Mouse (Mus musculus) embryo, embryonic 10.5 days (tissue): ENCODE measurements around the gene Abca5.

Experiments used
- DNase-seq: peaks from one replicate; pipeline ENCODE4 v3.0.0-alpha.2; 2015; ENCODE audit warnings: low spot score

The Abca5 gene

DNA sequence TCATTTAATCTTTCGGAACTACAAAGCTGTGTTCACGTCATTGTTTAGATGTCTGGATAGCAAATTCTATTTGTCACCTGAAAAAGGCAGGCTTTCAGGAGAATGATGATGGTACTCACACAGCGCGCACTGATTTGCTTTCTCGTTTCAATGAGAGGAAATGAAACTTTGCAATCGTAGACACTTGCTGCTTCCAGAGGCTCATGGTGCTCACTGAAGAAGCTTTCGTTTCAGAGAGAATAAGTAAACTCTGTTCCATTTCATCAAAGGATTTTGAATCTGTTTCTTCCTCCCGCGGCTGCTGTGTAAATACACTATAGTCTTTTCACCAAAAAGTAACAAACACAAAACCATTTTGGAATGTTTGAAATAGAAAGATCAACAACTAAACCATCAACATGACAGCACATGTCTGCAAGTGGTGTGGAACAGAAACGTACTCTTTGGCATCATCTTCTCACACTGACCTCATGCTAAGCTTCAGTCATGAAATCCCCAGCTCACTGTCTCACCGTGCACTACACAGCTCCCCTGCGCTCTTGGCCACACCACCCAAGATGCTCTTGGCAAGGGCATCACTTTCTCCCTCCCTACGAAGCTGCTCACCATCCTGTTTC is 39.5 kb downstream of the Abca5 start:
- no peak for DNase-seq

DNA sequence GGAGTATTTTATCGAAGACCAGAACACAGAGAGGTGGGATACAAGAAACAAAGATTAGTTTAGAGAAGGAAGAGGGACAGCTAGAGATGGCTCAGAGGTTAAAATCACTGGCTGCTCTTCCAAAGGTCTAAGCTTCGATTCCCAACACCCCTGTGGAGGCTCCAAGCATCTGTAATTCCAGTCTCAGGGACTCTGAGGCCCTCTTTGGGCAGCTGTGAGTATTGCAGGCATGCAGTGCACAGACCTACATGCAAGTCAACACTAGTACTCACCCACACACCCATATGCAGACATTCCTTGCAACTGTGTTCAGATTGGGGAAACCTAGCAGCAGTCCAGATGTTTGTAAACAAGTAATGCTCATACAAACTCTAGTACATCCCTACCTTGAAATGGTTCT is 46.9 kb downstream of the Abca5 start:
- DNase-seq: no peak

DNA sequence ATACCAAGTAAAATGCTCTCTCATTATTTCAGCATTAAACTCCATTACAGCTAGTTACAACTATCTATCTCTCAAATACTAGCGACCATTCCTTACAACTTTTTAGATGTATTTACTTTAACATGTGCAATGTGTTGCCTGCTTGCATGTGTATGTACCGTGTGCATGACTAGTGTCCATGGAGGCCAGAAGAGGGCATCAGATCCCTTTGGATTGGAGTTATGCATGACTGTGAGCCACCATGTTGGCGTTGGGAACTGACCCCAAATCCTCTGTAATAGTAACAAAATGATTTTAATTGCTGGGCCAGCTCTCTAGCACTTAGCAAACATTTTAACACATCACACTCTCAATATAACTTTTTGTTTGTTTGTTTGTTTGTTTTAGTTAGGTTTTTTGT is 49.1 kb downstream of the Abca5 start:
- DNase-seq: no peak

DNA sequence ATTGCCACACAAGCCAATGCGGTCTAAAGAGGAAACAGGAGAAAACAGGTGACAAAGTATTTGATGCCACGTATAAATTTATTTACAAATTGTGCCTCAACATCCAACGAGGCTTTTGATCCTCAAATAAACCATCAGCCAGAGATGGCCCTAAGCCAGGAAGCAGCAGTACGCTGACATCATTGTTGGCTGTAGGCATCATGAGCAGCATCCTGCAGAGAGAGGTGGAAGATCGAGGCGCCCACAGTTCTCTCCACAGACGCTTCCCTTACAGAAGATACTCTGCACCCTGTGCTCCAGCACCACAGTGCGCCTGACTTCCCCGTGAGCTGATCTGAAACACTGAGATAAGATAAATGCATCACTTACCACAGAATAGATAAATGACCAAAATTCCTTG is 49.8 kb downstream of the Abca5 start:
- DNase-seq: no peak

DNA sequence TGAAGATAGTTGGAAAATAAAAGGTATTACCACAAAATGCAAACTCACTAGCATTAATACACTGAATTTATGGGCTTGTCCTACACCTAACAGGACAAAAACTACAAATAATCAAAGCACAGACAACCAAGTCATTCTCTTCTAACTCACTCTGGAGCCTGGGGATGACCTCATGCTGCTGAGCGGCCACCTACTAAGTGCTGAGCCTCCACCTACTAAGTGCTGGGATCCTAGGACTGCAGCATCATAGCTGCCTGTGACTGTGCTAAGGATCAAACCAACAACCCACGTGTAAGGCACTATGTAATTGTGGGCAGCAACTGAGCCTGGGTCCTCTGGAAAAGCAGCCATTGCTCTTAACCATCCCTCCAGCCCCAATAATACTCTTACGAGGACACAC is 51.2 kb downstream of the Abca5 start:
- no peak for DNase-seq

DNA sequence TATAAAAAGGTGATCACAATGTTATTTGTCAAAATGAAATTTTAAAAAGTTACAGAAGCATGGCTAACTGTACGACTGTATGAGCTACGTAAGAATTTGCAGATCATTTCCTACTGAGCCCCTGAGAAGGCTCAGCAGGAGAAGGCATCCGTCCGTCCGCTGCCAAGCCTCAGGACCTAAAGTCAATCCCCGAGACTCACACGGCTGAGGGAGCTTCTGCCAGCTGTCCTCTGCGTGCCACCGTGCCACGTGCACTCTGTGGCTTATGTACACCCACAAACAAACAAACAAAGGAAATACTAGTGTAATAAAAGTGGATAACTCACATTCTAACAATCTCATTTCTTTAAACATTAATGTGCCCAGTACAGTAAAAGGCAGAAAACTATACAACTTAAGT is 52.7 kb downstream of the Abca5 start:
- no peak for DNase-seq

DNA sequence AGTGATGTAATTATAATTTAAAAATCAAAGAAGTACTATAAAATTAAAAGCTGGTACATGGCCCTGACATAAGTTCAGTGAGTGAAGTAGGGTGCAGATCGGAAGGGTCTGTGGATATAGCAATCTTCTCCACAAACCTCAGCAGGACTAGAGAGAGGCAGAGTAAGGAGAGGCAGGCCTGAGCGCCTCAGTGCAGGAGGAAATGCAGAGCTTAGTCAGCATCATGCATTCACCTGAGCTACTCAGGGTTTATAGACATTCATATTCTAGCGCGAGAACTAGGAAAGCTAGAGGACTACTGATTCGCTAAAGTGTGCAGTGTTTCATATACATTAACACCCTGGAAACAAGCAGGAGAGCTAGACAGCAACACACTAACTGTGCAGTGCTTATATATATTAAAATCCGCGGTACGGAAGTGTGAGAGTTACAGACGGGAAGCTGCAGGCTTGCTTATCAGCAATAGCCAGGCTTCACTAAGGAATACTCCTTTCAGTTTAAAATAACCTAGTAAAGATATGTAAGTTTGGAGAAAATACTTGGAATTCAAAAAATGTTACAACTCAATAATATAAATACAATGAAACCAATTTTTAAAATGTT is 53.2 kb downstream of the Abca5 start:
- DNase-seq: no peak

GRCm38 (mm10) chr11:110274794-110275193 is 62.7 kb downstream of the Abca5 start:
- DNase-seq: no peak

DNA sequence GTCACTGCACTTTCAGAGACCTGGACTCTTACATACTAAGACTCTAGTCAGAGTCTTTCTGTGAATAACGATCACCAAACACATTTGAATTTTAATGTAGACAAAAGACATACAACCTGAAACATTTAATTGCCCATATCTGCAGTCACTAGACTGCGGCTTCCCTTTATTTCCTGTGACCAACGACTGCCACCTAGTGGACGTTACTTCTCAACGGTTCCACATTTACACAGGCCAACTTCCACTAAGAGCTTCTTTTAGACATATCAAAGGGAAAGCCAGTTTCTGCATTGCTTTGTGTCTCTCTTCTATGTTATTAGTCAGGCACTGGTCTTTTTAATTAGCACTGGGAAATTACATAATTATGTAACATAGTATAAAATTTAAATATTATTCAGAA is 65.8 kb downstream of the Abca5 start:
- DNase-seq: peak; percentile 90

DNA sequence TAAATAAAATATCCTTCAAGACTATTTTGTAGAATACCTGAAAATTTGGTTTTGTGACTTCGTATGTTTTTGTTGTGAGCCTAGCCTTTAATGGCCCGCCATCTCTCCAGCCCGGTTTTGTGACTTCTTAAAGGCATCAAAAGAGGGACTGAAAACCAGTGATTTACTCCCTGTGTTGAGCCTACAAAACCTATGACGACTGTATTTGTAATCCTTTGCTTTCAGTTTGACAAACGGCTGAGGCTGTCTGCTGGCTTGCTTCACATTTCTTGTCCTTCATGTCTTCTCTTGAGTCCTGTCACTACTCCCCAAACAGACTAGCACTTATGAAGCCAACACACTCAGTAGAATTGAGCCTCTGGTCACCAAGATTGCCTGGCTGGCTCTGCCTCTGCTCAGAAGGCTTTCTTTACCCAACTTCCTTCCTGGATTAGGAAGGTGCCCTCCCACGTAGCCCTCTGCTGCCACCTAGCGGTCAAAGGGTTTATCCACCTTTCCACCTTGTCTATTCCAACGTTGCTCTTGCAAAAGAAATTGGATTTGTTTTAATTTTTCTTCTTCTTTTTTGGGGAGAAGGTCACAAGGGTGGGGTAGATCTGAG is 69.2 kb downstream of the Abca5 start:
- DNase-seq: peak; percentile 95

GRCm38 (mm10) chr11:110267232-110267631 is 70.3 kb downstream of the Abca5 start:
- DNase-seq: no peak

- DNase-seq: no peak
Measured at GRCm38 (mm10) chr11:110266757-110267156, 70.8 kb downstream of the Abca5 start.

DNA sequence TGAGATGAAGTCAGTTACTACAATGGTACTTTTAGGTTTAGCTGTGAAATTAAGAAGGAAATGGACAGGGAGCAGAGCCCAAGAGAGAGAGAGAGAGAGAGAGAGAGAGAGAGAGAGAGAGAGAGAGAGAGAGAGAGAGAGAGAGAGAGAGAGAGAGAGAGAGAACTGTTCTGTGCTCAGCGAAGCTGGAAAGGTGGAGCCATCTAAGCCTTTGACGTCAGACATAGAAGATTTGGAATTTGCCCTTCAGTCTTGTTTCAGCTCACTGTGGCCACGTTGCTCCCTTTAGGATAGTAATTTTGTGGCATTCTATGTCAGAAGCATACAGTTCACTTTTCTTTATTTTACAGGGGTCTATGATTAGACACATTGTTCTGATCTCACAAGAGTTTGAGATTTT is 75.6 kb downstream of the Abca5 start:
- no peak for DNase-seq

DNA sequence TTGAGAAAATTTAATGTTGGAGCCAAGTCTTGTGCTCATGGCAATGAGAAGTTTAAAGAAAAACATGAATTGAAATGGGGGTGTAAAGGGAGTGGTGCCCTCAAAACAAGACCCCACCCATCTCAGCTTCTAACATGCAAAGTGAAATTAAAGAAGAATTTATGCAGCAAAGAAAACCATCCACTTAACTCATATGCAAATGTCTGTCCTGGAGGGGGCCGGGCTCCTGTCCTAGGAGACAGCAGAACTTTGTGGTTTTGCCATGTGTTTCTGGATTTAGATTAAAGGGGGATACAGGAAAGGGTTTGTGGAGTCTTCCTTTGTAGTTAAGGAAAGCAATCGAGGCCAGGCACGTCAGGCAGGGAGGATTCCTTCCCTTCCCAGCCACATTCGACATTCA is 79.6 kb downstream of the Abca5 start:
- DNase-seq: no peak

DNA sequence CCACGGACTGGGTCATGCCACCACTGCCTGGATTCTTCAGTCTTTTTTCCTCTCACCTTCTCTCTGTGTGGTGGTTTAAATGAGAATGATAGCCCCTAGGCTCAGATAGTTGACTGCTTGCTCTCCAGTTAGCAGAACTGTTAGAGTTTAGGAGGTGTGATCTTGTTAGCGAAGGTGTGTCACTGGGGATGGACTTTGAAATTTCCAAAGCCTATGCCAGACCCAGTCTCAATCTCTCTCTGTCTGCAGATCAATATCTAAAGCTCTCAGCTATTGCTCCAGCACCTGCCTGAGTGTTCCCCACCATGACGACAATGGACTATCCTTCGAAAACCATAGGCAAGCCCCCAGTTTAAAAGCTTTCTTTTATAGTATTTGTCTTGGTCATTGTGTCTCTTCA is 80.5 kb downstream of the Abca5 start:
- DNase-seq: no peak

DNA sequence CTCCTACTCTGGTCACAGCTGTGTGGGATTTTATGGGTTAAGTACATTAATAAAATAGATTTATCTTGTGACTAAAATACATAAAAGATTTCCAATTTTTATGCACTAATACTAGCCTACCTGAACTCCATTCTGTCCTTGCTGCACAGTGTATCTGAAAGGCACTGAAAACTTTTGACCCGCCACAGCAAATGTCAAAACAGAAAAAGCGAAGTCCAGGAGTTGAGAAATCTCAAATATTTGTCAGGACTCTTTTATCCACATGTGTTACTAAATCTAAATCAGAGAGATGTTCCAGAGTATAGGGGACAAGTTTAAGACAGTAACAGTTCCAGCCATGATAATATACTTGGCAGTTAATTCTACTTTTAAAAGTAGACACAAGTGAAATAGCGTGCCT is 85.3 kb downstream of the Abca5 start:
- DNase-seq: no peak

DNA sequence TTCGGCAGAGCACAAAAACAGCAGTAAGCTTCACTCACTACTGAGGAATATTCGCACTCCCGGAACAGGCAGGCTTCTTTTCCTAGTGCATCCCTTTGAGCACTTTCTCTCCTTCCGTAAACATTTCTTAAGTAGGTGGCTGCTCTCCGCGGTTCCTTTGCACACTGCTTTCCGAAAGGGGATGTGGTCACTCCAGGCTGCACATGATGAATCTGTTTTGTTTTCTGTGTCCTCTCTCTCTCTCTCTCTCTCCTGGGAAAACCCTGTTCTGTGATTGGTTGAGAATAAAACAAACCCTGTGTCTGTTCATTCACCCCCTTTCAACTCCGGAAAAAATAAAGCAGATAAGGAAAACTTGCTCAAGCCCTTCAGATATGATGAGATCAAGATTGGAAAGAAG is 86.0 kb downstream of the Abca5 start, which contains the start of gene Abca6:
TSS of gene Abca6 (minus strand) at position 243 of the 400 bp plus-strand sequence.
- peak; percentile 61 for DNase-seq

DNA sequence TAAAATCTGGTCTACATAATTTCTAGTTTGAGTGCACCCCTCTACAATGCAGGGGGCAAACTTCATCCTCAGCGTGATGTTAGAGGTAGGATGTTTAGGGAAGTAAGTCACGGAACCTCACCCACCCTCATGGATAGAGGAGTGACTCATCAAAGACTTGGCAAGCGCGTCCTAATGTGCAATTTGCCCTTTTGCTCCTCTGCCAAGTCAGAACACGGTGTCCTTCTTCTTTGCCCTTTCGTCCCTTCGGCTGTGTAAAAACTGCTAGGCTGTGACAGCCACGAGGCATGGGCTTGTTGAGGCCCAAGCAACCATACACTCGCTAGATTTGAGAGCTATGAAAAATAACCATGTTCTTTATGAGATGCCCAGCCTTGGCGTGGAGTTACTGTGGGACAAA is 92.8 kb downstream of the Abca5 start:
- no peak for DNase-seq

DNA sequence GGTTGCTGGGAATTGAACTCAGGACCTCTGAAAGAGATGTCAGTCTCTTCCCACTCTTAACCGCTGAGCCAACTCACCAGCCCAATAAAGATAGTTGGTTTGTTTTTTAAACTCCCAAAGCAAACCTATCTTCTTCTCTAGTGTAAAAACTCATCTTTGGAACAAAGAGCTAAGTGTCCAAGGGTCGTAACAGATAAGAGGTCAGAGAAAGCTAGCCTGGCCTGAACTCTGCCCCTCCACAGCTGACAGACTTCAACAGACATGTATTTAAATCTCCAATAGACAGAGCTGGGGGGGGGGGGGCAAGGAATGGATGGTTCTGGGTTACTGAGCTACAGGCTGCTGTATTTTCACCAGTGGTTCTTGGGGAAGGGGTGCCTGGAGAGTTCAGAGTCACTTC is 100.0 kb downstream of the Abca5 start:
- DNase-seq: no peak

DNA sequence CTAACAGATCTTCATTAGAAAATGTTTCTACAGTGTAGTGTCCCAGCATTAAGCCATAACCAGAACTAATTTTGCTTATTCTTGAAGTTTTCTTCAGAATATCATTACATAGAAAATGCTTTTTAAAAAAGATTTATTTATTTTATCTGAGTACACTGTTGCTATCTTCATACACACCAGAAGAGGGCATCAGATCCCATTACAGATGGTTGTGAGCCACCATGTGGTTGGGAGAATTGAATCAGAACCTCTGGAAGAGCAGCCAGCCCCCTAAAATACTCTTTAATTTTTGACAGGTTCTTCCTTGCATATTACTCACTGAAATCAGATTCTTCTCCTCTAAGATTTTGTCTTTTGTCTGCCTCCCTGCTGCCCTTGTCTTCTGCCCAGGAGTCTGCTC is 104.5 kb downstream of the Abca5 start:
- DNase-seq: no peak
